7 mouse cellular contexts compared by ENCODE assay signal in genomic region chr3:152713991-152714902, GRCm38 (mm10). TPM values are rescaled to one million over a fixed set of nuclear protein-coding genes. Genes with fewer than 3 reads are reported as not detected.
A peak's percentile ranks its signal among the peaks of the same experiment; 100 is the strongest.
DNase-seq lines count a peak whose midpoint lies in the region; ATAC-seq lines count a peak whose summit lies in the region.

Pigk (plus strand) TSS chr3:152714100.

- H3K9me3 ChIP-seq in embryonic facial prominence, embryonic 12.5 days: no peaks in the 10 kb centered on the region
- H3K9me3 ChIP-seq in limb, embryonic 13.5 days: no peaks in the 10 kb centered on the region
- H3K9me3 ChIP-seq in midbrain, embryonic 16.5 days (replicated peaks; ENCODE audit: control insufficient read depth, low read length, poor library complexity, severe bottlenecking): no peaks in the 10 kb centered on the region

- DNase-seq in adrenal gland, postnatal 25 days: peak; percentile 94
- peak; percentile 92 to 98 for DNase-seq in heart, adult 18-20 months
- peak; percentile 88 to 92 for DNase-seq in kidney, adult 8-10 months
- DNase-seq in spleen, postnatal 10 days (ENCODE audit: low spot score in 2 of 2): peak; percentile 91 to 95

- 1% methylated on average over 48 of the region's 48 CpGs for WGBS in embryonic facial prominence, embryonic 12.5 days
- WGBS in limb, embryonic 13.5 days: under 1% methylated on average over 48 of the region's 48 CpGs
- under 1% methylated on average over 48 of the region's 48 CpGs for WGBS in midbrain, embryonic 16.5 days

- H3K4me1 ChIP-seq in embryonic facial prominence, embryonic 12.5 days: 0 out of 2 replicates have a peak, but pooled peaks cover 5% of the 10 kb centered on the region
- H3K4me1 ChIP-seq in limb, embryonic 13.5 days: peaks cover 9% of the 10 kb centered on the region
- H3K4me1 ChIP-seq in midbrain, embryonic 16.5 days (ENCODE audit: control insufficient read depth, insufficient read depth, low read length): peaks cover 8% of the 10 kb centered on the region

- no peaks in the 10 kb centered on the region for H3K36me3 ChIP-seq in embryonic facial prominence, embryonic 12.5 days
- H3K36me3 ChIP-seq in limb, embryonic 13.5 days: no peaks in the 10 kb centered on the region
- no peaks in the 10 kb centered on the region for H3K36me3 ChIP-seq in midbrain, embryonic 16.5 days (ENCODE audit: control insufficient read depth, insufficient read depth, low read length)

- peak within 1 kb of the TSS; percentile 86 for H3K4me2 ChIP-seq in embryonic facial prominence, embryonic 12.5 days (replicated peaks)
- H3K4me2 ChIP-seq in limb, embryonic 13.5 days (replicated peaks): peak within 1 kb of the TSS; percentile 77
- H3K4me2 ChIP-seq in midbrain, embryonic 16.5 days (ENCODE audit: low read length): peak within 1 kb of the TSS; percentile 70

- H3K27me3 ChIP-seq in embryonic facial prominence, embryonic 12.5 days: no peaks in the 10 kb centered on the region
- no peaks in the 10 kb centered on the region for H3K27me3 ChIP-seq in limb, embryonic 13.5 days
- no peaks in the 10 kb centered on the region for H3K27me3 ChIP-seq in midbrain, embryonic 16.5 days (ENCODE audit: control insufficient read depth, insufficient read depth, low read depth, low read length)

- no peak within 1 kb of the TSS for H3K27ac ChIP-seq in embryonic facial prominence, embryonic 12.5 days
- 0 out of 2 replicates have a peak within 1 kb of the TSS, but pooled peaks have one; percentile 29 for H3K27ac ChIP-seq in limb, embryonic 13.5 days
- peak within 1 kb of the TSS; percentile 76 for H3K27ac ChIP-seq in midbrain, embryonic 16.5 days (ENCODE audit: low read length)

- peak within 1 kb of the TSS; percentile 81 for H3K9ac ChIP-seq in embryonic facial prominence, embryonic 12.5 days
- peak within 1 kb of the TSS; percentile 83 for H3K9ac ChIP-seq in limb, embryonic 13.5 days
- H3K9ac ChIP-seq in midbrain, embryonic 16.5 days (ENCODE audit: low read depth, low read length): peak within 1 kb of the TSS; percentile 96

- peak within 1 kb of the TSS; percentile 95 for H3K4me3 ChIP-seq in embryonic facial prominence, embryonic 12.5 days
- H3K4me3 ChIP-seq in limb, embryonic 13.5 days: peak within 1 kb of the TSS; percentile 91
- peak within 1 kb of the TSS; percentile 97 for H3K4me3 ChIP-seq in midbrain, embryonic 16.5 days (ENCODE audit: low read depth, low read length)

- peak; percentile 81 for ATAC-seq in embryonic facial prominence, embryonic 12.5 days (ENCODE audit: insufficient number of reproducible peaks, insufficient read depth, low FRiP score, low TSS enrichment)
- peak; percentile 87 for ATAC-seq in limb, embryonic 13.5 days (ENCODE audit: low FRiP score, low read depth)
- ATAC-seq in midbrain, embryonic 16.5 days: peak; percentile 91

RNA-seq across cellular contexts. Expression of gene Pigk, which starts in this region (rescaled TPM):
- 63.0 and 70.0 TPM in 2 replicates for total RNA-seq in adrenal gland, postnatal 25 days (2021)
- 40.2 and 51.4 TPM in 2 replicates for polyA plus RNA-seq in embryonic facial prominence, embryonic 12.5 days (2016; fragmentation: Nextera tagmentation; extraction: Ambion mirVana)
- total RNA-seq in heart, adult 18-20 months (2021): 10 to 100 TPM; 23.1 to 29.8 TPM
- polyA plus RNA-seq in limb, embryonic 13.5 days (2015; fragmentation: Nextera tagmentation; extraction: Ambion mirVana): 52.9 and 53.3 TPM in 2 replicates
- 54.3 and 59.6 TPM in 2 replicates for polyA plus RNA-seq in midbrain, embryonic 16.5 days (2015; fragmentation: Nextera tagmentation; extraction: Ambion mirVana)
